ENCODE assay signal across 18 mouse cellular contexts in genomic region chr10:39216142-39216904, GRCm38 (mm10). TPM values are rescaled to one million over a fixed set of nuclear protein-coding genes. Genes with fewer than 3 reads are reported as not detected.
"Had no signal": no experiment of that assay in that cellular context is flagged by ENCODE, and none has a peak within 500 bp of the region (broad histone marks: within the 10 kb centered on the region; RNA-seq: fewer than 3 reads in every experiment).

No protein-coding gene starts in this region.

- H3K4me3 ChIP-seq: limb, embryonic 15.5 days; lung, embryonic 15.5 days; myocyte; neural tube, embryonic 12.5 days had no signal

- DNase-seq: kidney, adult 11 months; kidney, adult 9 months; kidney, postnatal 36 days; layer of hippocampus, adult 9-11 months; layer of hippocampus, postnatal 36 days; lung, postnatal 14 days; midbrain, embryonic 14.5 days; right cerebral cortex, postnatal 4 days; spleen, adult 18-20 months; thymus, postnatal 4 days had no signal

- H3K9me3 ChIP-seq: limb, embryonic 15.5 days had no signal

- H3K4me2 ChIP-seq: limb, embryonic 15.5 days; lung, embryonic 15.5 days; neural tube, embryonic 12.5 days had no signal

- H3K36me3 ChIP-seq: limb, embryonic 15.5 days; lung, embryonic 15.5 days; neural tube, embryonic 12.5 days had no signal

- H3K27ac ChIP-seq: hindbrain, postnatal 0 days; kidney, postnatal 0 days; limb, embryonic 15.5 days; lung, embryonic 15.5 days; neural tube, embryonic 12.5 days had no signal

- H3K27me3 ChIP-seq: limb, embryonic 15.5 days; lung, embryonic 15.5 days; neural tube, embryonic 12.5 days had no signal

- H3K9ac ChIP-seq: limb, embryonic 15.5 days; lung, embryonic 15.5 days; neural tube, embryonic 12.5 days had no signal

- ATAC-seq: hindbrain, postnatal 0 days had no signal

- H3K4me1 ChIP-seq: lung, embryonic 15.5 days; neural tube, embryonic 12.5 days had no signal

RNA-seq across cellular contexts. Expression of gene Ccn6, which starts 52.7 kb away (rescaled TPM):
- total RNA-seq: megakaryocyte-erythroid progenitor cell, adult 5-6 weeks; neutrophil, adult 5-6 weeks had no signal
- polyA plus RNA-seq: myocyte had no signal
